Mouse (Mus musculus) frontal cortex, postnatal 36 days (tissue): Measurements from ENCODE around the gene Ppp1r12b.
A peak's percentile ranks its signal among the peaks of the same experiment; 100 is the strongest.

Experiments used
- DNase-seq, 2 experiments: peaks; one replicate each; pipeline ENCODE4 v3.0.0; 2022; ENCODE audit warnings: low spot score in 2 of 2

Gene Ppp1r12b

GRCm38 (mm10) chr1:134796076-134796475, 159.7 kb downstream of the Ppp1r12b start:
- no peak for DNase-seq

DNA sequence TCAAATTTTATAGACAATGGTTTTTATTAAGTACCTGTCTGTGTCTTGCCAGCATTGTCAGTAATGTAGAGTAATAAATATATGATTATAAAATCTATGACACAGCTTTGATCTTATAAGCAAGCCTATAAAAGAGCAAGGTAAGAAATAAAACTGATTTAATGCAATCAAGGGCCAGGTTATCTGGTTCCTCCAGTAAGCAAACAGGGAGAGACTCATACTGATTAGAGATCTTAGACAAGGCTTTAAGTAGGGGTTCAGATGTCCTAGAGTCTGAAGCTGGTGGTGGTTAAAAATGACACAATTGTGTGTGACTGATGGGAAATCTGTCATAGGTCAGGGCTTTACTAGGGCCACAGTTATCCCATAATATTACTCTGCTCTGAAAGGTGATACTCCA, 164.3 kb downstream of the Ppp1r12b start:
- no peak for DNase-seq

- no peak for DNase-seq
These were observed 164.9 kb downstream of the Ppp1r12b start for GRCm38 (mm10) chr1:134790716-134791439.

DNA sequence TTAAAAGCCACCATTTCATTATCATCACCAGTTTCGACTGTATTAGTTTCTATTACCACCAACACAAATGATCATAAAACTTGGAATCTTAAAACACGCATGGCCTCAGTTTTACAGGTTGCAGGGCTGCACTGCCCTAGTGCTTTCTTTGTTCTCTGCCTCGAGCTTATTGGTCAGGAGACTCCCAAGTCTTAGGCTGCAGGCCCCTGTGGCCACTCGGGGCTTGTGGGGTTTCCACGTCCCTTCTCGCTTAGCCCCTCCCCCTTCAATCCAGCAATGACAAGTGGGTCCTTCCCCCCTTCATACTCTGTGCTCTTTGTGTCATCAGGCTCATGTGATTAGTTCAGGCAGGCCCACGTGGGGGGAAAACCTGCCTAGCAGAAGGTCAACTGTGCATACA, 167.6 kb downstream of the Ppp1r12b start:
- no peak for DNase-seq

DNA sequence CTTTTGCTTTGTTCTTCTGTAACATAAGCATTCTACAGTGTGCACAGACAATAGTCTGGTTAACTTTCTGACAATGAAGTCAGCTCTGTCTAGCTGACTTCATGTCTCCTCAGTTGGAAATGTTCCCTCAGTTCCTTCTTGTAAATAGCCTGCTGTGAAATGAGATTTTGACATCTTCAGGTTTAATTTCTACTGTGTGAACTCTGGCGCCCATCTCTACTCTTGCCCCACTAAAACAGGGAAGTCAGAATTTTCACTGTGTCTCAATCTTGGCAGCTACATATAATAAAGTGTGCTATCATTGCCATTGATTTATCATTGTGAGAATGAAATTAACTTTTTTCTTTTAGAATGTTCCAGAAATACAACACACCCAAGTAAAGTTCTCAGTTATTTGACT, 170.8 kb downstream of the Ppp1r12b start:
- DNase-seq = no peak

DNA sequence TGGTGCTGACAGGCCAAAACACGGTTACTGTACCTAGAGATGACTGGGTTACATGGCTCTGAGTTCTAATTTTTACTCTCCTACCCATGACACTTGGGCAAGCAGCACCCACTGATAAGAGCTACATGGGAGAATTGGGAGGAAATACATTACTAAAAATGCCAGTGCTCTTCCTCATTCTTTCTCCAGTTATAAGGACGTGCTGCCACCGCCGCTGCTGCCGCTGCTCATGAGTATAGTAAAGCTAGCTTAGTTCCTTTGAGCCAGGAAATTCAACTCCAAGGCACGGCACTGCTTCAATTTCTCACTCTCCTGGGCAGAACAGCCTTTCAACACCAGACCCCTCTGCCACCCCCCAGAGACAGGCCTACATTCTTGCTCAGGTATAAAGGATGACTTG, 171.3 kb downstream of the Ppp1r12b start:
- no peak for DNase-seq

DNA sequence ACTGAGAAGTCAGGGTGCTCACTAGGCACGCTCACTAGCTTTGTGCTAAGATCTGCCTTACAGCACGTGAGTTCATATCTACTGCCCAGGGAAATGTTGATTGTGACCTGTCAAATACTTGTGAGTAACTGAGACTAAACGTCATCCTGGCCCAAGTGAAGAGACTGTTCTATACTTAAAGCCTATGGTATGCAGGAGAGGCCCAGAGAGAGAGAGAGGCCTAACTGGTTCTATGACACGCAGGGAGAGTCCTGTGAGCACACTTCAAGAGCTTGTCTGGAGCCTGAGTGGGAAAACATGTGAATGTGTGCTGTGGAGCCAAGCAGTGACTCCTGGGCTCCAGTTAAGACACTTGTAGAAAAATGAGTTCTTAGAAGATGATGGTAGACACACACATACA, 171.8 kb downstream of the Ppp1r12b start:
- DNase-seq = no peak

DNA sequence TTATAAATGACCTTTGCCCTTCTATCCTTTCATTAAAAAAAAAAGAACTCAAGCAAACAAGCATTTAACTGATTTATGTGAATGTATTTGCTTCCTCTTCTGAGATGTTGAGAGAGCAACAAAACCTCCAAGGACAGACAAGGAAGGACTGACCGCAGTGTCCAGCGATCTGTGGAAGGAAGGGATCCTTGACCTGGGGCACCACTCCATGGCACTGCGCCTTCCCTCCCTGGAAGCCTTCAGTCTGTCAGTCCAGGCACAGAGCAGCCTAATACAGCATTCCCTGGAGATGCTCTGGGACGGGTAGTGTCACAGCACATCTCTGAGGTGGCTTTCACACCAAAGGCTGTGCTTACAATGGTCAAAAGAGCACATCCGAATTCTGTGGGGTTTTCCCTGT, 172.9 kb downstream of the Ppp1r12b start:
- no peak for DNase-seq

DNA sequence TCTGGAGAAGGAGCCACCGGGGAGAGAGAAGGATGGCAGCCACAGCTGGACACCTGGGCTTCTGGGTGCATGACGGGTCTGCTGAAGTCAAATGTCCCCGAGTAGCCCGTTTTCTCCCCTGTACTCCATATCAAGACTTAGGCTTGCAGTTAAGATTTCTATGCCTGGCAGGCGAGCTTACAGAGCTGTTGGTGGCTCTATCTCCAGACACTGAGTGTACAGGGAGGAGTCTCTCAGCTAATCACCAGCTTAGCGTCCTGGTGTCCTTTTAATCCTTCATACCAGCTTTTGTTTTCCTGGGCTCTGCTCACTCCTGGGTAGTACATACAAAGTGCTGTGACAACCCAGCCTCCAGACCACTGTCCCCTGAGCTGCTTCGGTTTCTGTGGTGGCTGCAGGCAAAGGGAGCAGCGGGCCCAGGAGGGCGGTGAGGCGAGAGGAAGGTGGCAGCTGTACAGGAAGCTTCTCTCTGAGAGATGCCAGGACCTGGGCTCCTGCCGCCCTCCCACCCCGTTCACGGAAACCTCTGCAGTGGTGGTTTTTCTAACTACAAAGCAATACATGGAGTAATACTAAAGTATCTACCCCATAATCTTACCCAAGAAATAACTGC, 177.7 kb downstream of the Ppp1r12b start:
- DNase-seq = no peak

GRCm38 (mm10) chr1:134777201-134777885, 178.4 kb downstream of the Ppp1r12b start:
- DNase-seq = no peak

- DNase-seq = no peak
These were observed 180.1 kb downstream of the Ppp1r12b start for GRCm38 (mm10) chr1:134775631-134776030.

- no peak for DNase-seq
These were observed 180.9 kb downstream of the Ppp1r12b start for GRCm38 (mm10) chr1:134774728-134775287.

GRCm38 (mm10) chr1:134774247-134774646, 181.5 kb downstream of the Ppp1r12b start:
- no peak for DNase-seq

DNA sequence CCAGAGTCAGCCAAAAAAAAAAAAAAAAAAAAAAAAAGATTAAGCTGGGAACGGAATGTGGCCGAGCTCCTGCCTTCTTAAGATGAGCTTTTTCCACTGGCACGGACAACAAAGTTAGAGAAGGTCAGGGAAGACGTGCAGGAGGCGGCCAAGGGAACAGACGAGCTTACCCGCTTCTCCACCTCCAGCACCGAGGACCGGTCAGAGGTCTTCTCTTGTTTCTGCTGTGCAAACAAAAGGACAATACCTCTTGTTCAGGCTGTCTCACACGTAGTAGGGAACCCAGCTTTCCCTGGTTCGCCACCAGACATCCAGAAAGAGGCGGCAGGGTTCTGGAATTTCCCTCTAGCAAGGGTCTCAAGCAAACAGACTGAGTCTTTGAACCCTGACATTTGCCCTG, 182.5 kb downstream of the Ppp1r12b start:
- no peak for DNase-seq

- DNase-seq = no peak
These were observed 182.9 kb downstream of the Ppp1r12b start for GRCm38 (mm10) chr1:134772821-134773220.

GRCm38 (mm10) chr1:134771999-134772398, 183.7 kb downstream of the Ppp1r12b start:
- DNase-seq = no peak

DNA sequence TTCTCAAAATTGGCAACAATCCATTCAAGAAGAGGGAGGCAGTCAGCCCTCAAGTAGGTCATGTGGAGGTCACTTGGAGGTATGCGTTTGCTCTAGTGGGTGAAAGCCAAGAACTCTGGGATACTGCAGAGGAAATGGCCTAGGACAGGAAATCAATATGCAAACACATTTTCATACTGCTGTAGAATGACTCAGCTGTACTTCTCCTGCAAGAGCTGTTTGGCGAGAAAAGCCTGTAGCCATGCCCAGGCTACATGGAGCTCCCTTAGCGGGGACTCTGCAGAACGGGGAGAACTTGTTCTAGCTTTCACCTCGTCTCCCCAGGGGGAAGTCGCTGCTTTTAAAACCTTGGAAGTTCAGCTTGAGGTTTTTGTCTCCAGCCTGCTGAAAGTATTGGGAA, 184.4 kb downstream of the Ppp1r12b start:
- peak in 1 of 2 experiments; percentile 39 for DNase-seq

DNA sequence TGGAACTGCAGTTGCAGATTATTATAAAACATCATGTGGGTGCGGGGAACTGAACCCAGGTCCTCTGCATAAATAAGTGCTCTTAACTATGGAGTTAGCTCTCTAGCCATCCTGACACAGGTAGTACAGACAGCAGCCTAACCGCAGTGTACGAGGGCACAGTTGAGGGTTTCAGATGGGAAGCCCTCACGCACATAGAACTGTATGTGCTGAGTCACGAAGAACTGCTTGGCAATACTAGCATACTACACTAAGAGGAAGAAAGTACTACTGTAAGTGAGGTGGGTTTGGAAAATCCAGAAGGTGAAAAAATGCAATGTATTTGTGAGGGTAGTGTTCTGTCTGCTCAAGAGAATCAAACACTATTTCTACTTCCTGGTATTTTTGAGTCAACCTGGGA, 185.4 kb downstream of the Ppp1r12b start:
- DNase-seq = no peak

DNA sequence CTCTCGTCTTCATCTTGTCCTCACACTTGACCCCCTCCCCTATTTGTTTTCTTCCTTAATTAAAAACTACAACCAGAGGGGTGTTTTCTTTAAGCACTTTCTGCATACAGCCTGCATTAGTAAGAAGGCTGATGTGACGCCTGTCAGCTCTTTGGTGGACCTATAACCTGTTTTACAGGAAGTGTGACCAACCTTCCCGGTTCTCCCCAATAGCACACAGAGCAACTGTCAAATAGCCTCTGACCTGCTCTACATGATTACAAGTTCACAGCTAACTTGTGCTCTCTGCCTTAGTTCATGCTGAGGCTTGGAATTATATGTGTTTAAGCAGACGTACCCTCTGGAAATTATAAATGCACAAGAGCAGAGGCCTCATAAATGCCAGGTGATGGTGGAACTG, 189.3 kb downstream of the Ppp1r12b start:
- DNase-seq = no peak

- DNase-seq = no peak
These were observed 190.8 kb downstream of the Ppp1r12b start for GRCm38 (mm10) chr1:134764831-134765458.

- DNase-seq = no peak
These were observed 191.8 kb downstream of the Ppp1r12b start for GRCm38 (mm10) chr1:134763776-134764438.

GRCm38 (mm10) chr1:134763250-134763649, 192.5 kb downstream of the Ppp1r12b start:
- DNase-seq = no peak
